Mouse (Mus musculus) left cerebral cortex, adult 18-20 months (tissue): ENCODE measurements around the gene Gemin5. TPM values are rescaled to one million over a fixed set of nuclear protein-coding genes. Genes with fewer than 3 reads are reported as not detected.
"Not testable (repeated sequence)": the region's sequence is repeated elsewhere in the genome, so short reads cannot be mapped to it uniquely, and the experiment has no call there.

Source experiments
- DNase-seq, 2 experiments: peaks; one replicate each; pipeline ENCODE4 v3.0.0; 2021 to 2022; ENCODE audit warnings: low spot score in 2 of 2, mixed read lengths in 1 of 2
- total RNA-seq, 2 experiments: library from RNA; stranded (reverse); gene quantifications; 2 replicates each; pipeline ENCODE4 v1.2.3; 2021

The Gemin5 gene
- total RNA-seq, 2 experiments from 2014 or later = 18.9 to 19.0 TPM

GRCm38 (mm10) chr11:58117044-58117652, 51.2 kb downstream of the Gemin5 start:
- no peak for DNase-seq

- no peak for DNase-seq
Measured at GRCm38 (mm10) chr11:58116560-58116959, 51.8 kb downstream of the Gemin5 start.

- DNase-seq = no peak
Measured at GRCm38 (mm10) chr11:58107664-58108337, 60.5 kb downstream of the Gemin5 start.

GRCm38 (mm10) chr11:58107009-58107408, 61.3 kb downstream of the Gemin5 start:
- no peak for DNase-seq

- peak in 1 of 2 experiments; percentile 23 for DNase-seq
Measured at GRCm38 (mm10) chr11:58104351-58104791, 64.0 kb downstream of the Gemin5 start.

- peak; percentile 99 for DNase-seq
Measured at GRCm38 (mm10) chr11:58103697-58104306, 64.5 kb downstream of the Gemin5 start, which contains the start of gene Cnot8. Gene Cnot8, plus strand, starts transcription at chr11:58104153.

GRCm38 (mm10) chr11:58103344-58103653, 65.0 kb downstream of the Gemin5 start:
- DNase-seq = no peak

- no peak for DNase-seq
Measured at GRCm38 (mm10) chr11:58102581-58103343, 65.6 kb downstream of the Gemin5 start.

GRCm38 (mm10) chr11:58102146-58102545, 66.2 kb downstream of the Gemin5 start:
- no peak for DNase-seq

- DNase-seq = no peak
Measured at GRCm38 (mm10) chr11:58101194-58101720, 67.1 kb downstream of the Gemin5 start.

GRCm38 (mm10) chr11:58100006-58100405, 68.3 kb downstream of the Gemin5 start:
- DNase-seq = no peak

- DNase-seq = not testable (repeated sequence)
Measured at GRCm38 (mm10) chr11:58098366-58098720, 70.0 kb downstream of the Gemin5 start.

- DNase-seq = no peak
Measured at GRCm38 (mm10) chr11:58097621-58098365, 70.5 kb downstream of the Gemin5 start.

GRCm38 (mm10) chr11:58096821-58097620, 71.3 kb downstream of the Gemin5 start:
- DNase-seq = no peak

GRCm38 (mm10) chr11:58096160-58096559, 72.2 kb downstream of the Gemin5 start:
- no peak for DNase-seq

GRCm38 (mm10) chr11:58095561-58095960, 72.8 kb downstream of the Gemin5 start:
- DNase-seq = no peak

GRCm38 (mm10) chr11:58094766-58095165, 73.6 kb downstream of the Gemin5 start:
- DNase-seq = no peak

GRCm38 (mm10) chr11:58093021-58093528, 75.3 kb downstream of the Gemin5 start, which contains the start of gene Gm12248:
Gene Gm12248, minus strand, starts transcription at chr11:58093134.
- DNase-seq = no peak

GRCm38 (mm10) chr11:58092541-58092940, 75.8 kb downstream of the Gemin5 start:
- no peak for DNase-seq

GRCm38 (mm10) chr11:58081716-58082115, 86.6 kb downstream of the Gemin5 start:
- DNase-seq = no peak
